Mouse (Mus musculus) spleen, embryonic (tissue): ENCODE measurements around the gene Nup62.

Experiments
- CTCF ChIA-PET: fragments of 350-600 bp; sonication (Branson Sonifier 250); formaldehyde crosslinking; loops from one replicate; lab custom pipeline; 2022; lab: Charles Lee

Nup62 gene

DNA sequence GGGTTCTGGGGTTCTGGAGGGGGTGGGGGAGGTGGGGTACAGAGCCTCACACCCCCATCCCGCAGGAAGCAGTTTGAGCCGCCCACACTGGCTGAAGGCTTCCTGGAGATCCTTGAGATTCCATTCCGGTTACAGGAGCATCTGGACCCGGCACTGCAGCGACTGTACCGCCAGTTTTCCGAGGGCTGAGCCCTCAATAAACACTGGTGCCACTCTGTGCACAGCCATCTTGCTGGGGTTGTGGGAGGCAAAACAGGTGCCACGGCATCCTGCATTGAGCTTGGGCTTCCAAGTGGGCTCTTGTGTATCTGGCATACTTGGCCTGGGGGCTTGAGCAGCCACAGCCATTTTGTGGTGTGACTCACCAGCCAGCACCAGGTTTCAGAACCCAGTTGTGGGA is 46.5 kb downstream of the Nup62 start:
- CTCF ChIA-PET, result no interaction called here

DNA sequence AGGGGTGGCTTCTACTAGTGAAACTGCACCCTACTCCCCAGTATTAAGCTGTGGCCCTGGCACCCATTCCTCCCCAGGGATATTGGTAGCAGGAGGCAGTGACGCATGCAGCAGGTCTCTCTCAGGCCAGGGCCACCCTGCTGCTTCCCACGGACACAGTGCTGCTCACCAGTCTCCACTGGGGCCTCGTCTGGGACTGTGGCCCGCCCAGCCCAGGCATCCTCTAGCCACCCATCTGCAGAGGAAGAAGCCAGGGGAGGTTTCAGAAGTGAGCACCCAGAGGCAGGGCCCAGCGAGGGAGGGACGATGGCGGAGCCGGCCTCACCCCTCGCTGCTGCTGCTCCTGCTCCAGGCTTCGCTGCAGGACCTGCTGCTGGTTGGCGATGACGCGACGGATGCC is 47.3 kb downstream of the Nup62 start:
- CTCF ChIA-PET, result no interaction called here

DNA sequence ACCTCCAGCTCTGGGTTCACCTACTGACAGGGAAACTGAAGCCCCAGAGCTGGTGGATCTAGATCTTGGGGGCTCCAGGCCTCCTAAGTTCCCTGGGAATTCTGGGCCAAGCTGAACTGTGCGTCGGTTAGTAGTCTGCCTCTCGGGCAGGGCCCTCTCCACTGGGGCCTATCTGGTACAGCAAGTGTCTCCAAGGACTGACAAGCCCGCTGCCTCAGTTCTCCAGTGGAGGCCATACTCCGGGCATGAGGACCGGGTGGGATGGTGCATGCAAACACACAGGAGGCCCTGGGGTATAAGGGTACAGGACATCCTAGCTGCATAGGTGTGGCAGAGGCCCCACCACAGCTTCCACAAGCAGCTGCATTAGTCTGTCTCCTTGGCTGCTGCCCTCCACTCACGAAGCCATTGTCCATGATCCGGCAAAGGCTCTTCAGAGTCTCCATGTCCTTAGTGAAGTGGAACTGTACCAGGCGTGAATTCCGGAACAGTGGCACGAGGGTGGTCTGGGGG is 48.1 kb downstream of the Nup62 start:
- CTCF ChIA-PET, result no interaction called here

DNA sequence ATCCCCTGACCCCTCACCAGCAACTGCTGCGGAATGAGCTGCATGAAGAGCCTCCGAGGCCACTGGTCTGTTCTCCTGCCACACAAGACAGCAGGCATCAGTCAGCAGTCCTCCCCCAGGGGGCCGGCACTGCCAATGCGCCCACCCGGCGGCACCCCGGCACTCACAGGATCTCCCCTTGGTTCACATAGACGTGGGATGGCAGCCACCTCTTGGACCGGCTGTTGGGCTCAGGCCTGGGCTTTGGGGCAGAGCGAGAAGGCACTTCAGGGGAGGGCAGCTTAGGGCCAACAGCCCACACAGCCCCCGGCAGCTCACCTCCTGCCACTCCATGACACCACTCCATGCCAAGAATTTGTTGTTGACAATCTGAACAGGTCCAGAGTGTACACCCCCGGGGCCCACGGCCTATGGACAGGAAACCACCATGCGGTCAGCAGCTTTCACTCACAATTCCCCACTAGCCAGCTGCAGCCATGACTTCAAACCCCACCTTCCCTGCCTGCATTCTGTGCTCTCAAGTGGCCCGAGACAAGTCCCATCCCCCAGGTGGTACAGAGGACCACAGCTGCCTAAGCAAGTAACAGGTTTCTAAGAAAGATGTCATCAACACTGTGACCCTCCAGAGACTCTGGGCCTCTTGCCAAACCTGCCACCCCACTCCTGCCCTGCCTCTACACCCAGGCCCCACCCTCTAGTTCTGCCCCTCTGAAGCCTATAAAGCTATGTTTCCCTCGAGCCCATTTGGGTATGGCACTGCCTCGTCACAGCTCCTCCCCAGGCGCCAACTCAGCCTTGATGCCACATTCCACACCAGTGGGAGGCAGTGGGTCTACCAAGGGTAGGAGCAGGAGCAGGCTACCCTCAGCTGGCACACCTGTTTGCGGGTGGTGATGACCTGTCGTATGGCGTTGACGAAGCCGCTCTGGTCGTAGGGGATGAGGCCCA is 49.0 kb downstream of the Nup62 start:
- CTCF ChIA-PET, result no interaction called here

DNA sequence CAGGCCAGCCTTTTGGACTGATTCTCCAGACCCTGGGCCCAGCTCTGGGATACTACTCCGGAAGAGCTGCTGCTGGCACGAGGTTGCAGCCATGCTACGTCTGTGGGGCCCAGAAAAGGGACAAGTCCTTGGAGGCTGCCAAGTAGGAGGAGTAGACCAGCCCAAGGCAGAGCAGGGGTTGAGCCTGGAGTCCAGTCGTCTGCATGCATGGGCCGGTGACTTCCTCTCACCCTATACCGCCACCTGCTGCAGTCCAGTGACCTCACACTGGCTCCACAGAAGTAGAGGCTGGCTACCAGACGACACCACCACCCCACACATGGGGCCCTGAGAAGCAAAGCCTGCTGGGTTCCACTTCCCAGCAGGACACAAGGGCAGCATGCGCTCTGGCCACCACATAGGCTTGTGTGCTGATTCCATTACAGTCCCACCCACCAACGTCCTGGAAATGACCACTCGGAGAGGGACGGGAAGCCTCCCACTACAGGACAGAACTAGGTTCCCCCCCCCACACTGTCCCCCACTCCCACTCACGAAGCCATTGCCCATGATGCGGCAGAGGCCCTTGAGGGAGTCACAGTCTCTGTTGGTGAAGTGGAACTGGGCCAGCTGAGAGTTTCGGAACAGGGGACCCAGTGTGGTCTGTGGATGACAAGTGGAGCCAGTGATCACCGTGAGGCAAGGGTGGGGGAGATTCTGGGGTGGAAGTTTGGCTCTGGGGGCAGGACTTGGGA is 50.6 kb downstream of the Nup62 start:
- CTCF ChIA-PET, result no interaction called here

DNA sequence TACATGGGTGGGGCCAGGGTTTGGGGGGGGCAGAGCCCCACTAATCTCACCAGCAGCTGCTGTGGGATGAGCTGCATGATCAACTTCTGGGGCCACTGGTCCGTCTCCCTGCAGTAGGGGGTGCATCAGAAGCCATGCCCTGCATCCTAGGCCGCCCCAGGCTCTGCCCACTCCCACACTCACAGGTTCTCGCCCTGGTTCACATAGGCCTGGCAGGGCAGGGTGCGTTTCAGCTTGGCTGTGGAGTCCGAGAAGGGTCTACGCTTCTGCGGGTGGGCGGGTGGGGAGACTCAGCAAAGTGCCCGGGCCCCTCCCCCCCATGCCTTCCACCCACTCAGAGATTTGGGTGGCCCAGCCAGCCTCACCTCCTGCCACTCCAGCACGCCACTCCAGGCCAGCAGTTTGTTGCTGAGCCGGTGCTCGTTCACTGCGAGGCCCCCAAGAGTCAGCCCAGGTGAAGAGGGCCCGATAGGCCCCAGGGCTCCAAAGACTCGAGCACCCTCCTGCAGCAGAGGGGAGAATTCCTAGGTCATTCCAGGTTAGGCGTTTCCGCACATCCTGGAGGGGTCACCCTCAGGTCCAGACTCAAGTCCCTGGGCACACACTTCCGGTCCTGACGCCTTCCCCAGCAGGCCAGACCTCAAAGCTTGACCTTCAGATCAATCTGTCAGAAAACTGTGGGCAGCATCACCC is 51.3 kb downstream of the Nup62 start:
- CTCF ChIA-PET, result interaction anchor here (1.6 kb wide), 1 partner anchor 28 kb away, joined by 3 read pairs; no protein-coding TSS in a partner anchor

DNA sequence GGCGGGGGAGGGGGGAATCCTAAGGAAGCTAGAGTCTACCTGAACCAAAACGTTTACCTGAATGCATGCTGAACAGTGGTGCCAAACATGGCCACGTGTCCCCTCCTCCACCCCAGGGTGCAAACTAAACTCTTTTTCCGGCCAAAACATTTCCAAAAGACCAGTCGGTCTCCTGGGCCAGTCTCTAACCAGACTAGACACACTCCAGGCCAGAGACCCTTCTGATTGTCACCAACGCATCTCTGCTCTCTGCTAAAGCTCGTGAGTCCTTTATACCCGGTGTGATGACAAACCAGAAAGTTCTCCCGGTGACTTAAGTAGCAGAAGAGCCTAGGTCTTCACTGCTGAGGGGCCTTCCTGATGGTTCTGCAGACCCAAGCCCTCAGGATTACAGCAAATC is 51.9 kb downstream of the Nup62 start:
- CTCF ChIA-PET, result interaction anchor here (1.6 kb wide), 1 partner anchor 29 kb away, joined by 3 read pairs; no protein-coding TSS in a partner anchor

DNA sequence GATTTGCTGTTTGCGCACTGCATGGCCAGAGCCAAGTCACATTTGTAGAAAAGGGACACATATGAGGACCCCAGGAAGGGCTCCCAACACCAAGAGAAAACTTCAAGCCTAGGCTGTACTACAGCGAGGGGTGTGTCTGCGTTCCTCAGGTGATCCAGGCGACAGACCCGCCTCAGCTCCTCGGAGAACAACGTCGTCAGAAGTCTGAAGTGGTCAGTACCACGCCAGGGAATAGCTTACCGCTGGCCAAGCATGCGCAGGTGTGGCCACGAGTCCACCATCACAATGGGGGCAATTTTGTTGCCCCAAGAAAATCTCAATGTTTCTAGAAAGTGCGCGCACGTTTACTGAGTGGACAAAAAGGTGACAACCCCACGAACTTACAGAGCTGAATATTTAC is 52.6 kb downstream of the Nup62 start:
- CTCF ChIA-PET, result interaction anchor here (1.6 kb wide), 1 partner anchor 30 kb away, joined by 3 read pairs; no protein-coding TSS in a partner anchor

DNA sequence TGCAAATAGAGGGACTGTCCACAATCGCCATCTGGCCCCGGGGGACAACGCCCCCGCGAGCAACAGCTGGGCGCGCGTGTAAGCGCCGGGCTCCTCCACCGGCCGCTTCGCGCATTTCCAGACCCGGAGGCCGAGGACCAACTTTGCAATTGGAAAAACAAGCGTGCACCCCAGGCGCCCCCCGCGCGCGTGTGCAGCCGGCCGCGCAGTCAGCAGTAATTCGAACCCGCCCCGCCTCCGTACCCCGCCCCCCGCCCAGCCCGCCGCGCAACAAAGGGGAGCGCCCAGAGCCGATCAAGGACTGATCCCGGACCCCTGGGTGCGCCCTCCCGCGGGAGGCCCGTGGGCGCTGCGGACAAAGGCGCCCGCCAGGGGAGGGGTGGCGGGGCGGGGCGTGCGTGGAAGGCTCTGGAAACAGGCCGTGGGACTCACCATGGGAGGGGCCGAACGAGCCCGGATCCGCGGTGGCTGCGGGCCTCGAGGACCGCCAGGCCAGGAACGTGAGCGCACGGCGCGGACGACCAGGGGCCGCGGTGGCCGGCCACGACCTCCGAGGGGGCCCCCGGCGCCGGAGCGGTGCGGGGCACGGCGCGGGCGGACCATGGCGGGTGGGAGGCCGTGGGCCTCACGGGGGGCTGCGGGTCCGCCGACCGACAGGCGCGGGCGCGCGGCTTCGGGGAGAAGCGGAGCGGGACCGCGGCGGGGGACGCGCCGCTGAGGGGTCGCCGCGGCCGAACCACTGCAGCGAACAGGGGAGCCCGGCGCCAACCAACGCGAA is 53.2 kb downstream of the Nup62 start:
- CTCF ChIA-PET, result interaction anchor here (0.8 to 1.6 kb wide), 2 partner anchors 23 to 30 kb away, joined by 3 read pairs; no protein-coding TSS in a partner anchor

DNA sequence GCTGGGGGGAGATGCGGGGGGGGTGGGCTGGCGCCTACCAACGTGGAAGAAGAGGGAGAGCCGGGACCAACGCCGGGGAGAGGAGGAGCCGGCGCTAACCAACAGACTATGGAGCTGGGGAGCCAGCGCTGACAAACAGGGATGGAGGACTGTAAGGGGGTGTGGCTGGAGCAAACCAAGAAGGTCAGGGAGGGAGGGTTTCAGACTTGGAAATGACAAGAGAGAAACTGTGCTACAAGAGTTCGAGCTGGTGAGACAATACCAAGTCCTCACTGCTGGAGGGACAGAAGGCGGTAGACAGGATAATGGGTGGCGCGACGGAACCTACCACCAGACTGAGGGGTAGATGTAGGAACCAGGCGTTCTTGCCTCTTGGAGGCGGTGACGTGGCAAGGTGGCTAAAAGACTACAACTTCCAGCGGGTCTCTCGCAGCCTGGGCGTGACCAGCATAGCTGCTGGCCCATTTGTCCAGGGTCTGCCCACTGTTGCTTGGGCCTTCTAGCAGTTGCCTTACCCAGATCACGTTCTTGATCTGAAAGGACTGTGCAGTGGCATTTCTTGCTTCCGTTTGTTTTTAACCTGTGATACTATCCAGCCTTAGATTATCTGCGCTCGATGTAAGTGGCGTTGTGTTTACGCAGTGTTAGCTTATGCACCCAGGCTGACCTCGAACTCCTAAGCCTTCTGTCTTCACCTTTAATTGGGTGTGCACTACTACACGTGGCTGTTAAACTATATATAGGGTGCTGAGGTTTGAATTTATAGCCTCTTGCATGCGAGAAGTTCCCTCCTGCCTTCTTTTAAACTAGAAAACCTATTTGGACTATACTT is 54.0 kb downstream of the Nup62 start, which contains the start of gene Ptov1:
Gene Ptov1 (minus strand): TSS at position 92 of the 832 bp plus-strand sequence.
- CTCF ChIA-PET, result interaction anchor here (0.6 to 0.8 kb wide), 2 partner anchors 22 to 96 kb away, joined by 3 to 7 read pairs; no protein-coding TSS in a partner anchor

DNA sequence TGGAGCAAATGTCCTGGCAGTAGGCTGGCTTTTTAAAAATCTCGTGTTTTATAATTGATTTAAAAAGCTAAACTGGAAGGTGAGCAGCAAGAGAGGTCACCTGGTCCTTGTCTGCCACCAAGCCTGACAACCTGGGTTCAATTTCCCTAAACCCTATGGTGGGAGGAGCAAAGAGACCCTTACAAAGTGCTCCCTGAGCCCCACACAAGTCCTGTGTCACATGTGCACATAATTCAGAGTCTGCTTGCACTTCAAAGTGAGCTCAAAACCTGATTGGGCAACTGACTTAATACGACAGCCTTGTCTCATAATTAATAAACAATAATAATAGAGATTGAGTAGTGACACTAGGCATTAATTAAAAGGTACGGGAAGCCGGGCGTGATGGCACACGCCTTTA is 54.7 kb downstream of the Nup62 start:
- CTCF ChIA-PET, result interaction anchor here (0.6 kb wide), 1 partner anchor 96 kb away, joined by 7 read pairs; no protein-coding TSS in a partner anchor

DNA sequence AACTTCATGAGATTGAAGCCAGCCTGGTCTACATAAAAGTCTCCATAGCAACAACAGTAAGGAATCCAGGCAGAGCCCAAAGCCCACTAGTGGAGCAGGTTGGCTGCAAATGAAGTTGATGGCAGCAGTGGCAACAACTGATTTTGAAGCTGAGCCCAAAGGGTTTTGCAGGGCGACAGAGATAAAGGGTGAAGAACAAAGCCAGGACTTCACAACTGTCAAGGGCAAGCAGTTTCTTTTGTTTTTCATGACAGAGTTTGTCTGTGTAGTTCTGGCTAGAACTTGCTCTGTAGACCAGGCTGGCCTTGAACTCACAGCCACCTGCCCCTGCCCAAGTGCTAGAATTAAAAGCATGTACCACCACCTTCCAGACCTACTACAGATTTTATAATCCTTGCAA is 55.3 kb downstream of the Nup62 start:
- CTCF ChIA-PET, result interaction anchor here (0.9 kb wide), 1 partner anchor 11 kb away, joined by 3 read pairs; no protein-coding TSS in a partner anchor

DNA sequence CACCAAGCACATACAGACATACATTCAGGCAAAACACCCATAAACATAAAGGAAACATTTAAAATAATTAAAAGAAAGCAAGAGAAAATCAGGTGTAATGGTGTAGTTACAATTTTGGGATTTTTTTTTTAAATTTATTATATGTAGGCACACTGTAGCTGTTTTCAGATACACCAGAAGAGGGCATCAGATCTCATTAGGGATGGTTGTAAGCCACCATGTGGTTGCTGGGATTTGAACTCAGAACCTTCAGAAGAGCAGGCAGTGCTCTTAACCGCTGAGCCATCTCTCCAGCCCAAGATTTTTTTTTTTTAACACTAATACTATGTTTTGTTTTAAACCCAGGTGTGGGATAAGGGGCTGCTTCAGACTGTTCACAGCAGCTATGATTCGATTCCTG is 55.9 kb downstream of the Nup62 start:
- CTCF ChIA-PET, result interaction anchor here (0.9 kb wide), 1 partner anchor 12 kb away, joined by 3 read pairs; no protein-coding TSS in a partner anchor

DNA sequence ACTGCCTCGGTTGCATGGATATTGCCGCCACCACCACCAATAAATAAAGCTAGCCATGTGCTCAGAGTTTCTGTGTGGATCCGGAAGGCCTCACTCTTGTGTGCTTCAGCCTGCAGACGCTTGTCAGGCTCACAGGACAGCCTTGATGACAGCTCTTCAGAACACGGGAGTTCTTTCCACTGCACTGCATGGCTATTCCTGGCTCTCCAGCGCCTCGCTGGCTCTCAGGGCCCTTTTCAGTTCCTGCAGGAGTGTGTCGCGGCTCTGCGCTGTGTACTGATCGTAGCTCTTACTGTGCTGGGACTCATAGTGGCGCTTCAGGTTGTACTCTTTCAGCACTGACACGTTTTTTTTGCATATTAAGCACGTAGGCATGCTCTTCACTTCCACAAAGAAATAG is 61.9 kb downstream of the Nup62 start:
- CTCF ChIA-PET, result no interaction called here
